Mouse (Mus musculus): ENCODE data around the gene Gtf3a.

GRCm38 (mm10) chr5:146963937-146964278 lies 15.5 kb downstream of the Gtf3a start:
- TF ChIP-seq CTCF (IDR thresholded peaks at IDR 0.05; ENCODE audit: low read depth, low read length) (no peak), POLR2A (IDR thresholded peaks at IDR 0.05; ENCODE audit: extremely low read depth, insufficient read depth, low read length) (no peak)

All from liver, adult 2 months (tissue).